Mouse (Mus musculus): Measurements from ENCODE around the gene Fam163b.

DNA sequence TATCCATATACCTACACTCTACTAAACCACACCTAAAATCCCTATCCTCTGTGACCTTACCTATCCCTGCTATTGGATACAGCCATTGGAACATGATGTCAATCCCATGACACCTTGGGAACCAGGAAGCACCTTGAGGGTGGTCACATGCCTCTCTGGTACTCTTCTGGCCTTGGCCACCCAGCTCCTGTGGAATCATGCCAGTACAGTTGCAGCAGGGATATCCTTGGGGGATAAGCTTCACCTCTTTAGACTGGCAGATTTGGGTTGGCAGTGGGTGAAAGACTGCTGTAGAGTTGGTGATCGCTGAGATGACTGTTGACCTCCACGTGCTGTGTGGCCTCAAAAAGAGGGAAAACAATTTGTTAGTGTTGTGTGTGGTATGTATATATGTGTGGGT is 19.2 kb upstream of the Fam163b start:
- TF ChIP-seq CTCF (IDR thresholded peaks at IDR 0.05) (no peak), EP300 (IDR thresholded peaks at IDR 0.05) (no peak)

All from lung, postnatal 0 days (tissue).